Mouse (Mus musculus): ENCODE data around the gene Fam193a.

- TF ChIP-seq POLR2A (IDR thresholded peaks at IDR 0.05; ENCODE audit: borderline replicate concordance, extremely low read depth, low read depth, low read length) (no peak), CTCF (IDR thresholded peaks at IDR 0.05; ENCODE audit: insufficient read depth, low read length) (no peak)
These were observed 96.3 kb downstream of the Fam193a start for GRCm38 (mm10) chr5:34466079-34466478.
